Mouse (Mus musculus) kidney, embryonic 14.5 days (tissue): ENCODE measurements at regions not wholly inside any gene's neighbourhood (a gene's known extent, or its start where the extent isn't known, plus 50 kb on each side); places are given as distances from the start of the nearest gene placed in this dataset.

Experiments used
- ATAC-seq: fragments of 200-750 bp; cut with Nextera tagmentation; 2 replicates; pipeline ENCODE4 v1.8.0; 2017; ENCODE audit warnings: moderate number of reproducible peaks, mild to moderate bottlenecking, moderate TSS enrichment, moderate library complexity; ENCODE audit not compliant: low FRiP score, low TSS enrichment
- H3K27ac ChIP-seq: fragments of 300-500 bp; sonication (generic); 2 replicates; pipeline ENCODE4 v1.5.1; 2014; ENCODE audit warnings: low read depth, mild to moderate bottlenecking, low read length, moderate library complexity, mixed read lengths
- H3K27me3 ChIP-seq: fragments of 300-500 bp; sonication (generic); 2 replicates; pipeline ENCODE4 v1.6.1; 2014; ENCODE audit warnings: mild to moderate bottlenecking, low read length; ENCODE audit not compliant: control insufficient read depth, insufficient read depth
- H3K36me3 ChIP-seq: fragments of 300-500 bp; sonication (generic); 2 replicates; pipeline ENCODE4 v1.6.1; 2014; ENCODE audit warnings: low read length, mixed read lengths; ENCODE audit not compliant: control insufficient read depth, insufficient read depth
- H3K4me1 ChIP-seq: fragments of 300-500 bp; sonication (generic); 2 replicates; pipeline ENCODE4 v1.6.1; 2014; ENCODE audit warnings: low read length, mixed read lengths; ENCODE audit not compliant: control insufficient read depth, insufficient read depth
- H3K4me2 ChIP-seq: fragments of 300-500 bp; sonication (generic); replicated peaks from 2 replicates; pipeline ENCODE4 v1.6.1; 2014; ENCODE audit warnings: low read depth, mild to moderate bottlenecking, low read length
- H3K4me3 ChIP-seq: fragments of 300-500 bp; sonication (generic); 2 replicates; pipeline ENCODE4 v1.5.1; 2014; ENCODE audit warnings: mild to moderate bottlenecking, low read length
- H3K9ac ChIP-seq: fragments of 300-500 bp; sonication (generic); 2 replicates; pipeline ENCODE4 v1.6.1; 2014; ENCODE audit warnings: low read depth, mild to moderate bottlenecking, low read length, moderate library complexity
- H3K9me3 ChIP-seq: fragments of 300-500 bp; sonication (generic); 2 replicates; pipeline ENCODE4 v1.6.1; 2016; ENCODE audit warnings: low read length; ENCODE audit not compliant: control insufficient read depth
- WGBS: fragments of 180-500 bp; shearing (Covaris S2); extraction: QIAGEN DNeasy Blood & Tissue Kit; methylation state at CpG from one replicate; pipeline ENCODE4 v1.1.7; 2014; 5-methylcytosine and 5-hydroxymethylcytosine counted together

- no peak overlapping the region for H3K4me2 ChIP-seq
- no peaks in the 10 kb centered on the region for H3K9me3 ChIP-seq
- no peaks in the 10 kb centered on the region for H3K36me3 ChIP-seq
- H3K9ac ChIP-seq = no peak overlapping the region
- no peak for ATAC-seq
- H3K4me1 ChIP-seq = no peaks in the 10 kb centered on the region
- H3K27me3 ChIP-seq = no peaks in the 10 kb centered on the region
- H3K4me3 ChIP-seq = no peak overlapping the region
- H3K27ac ChIP-seq = no peak overlapping the region
- WGBS = 96% methylated on average over 1 of the region's 1 CpGs
Observed at GRCm38 (mm10) chr13:78520771-78521170, 321.2 kb upstream of the Nr2f1 start.

DNA sequence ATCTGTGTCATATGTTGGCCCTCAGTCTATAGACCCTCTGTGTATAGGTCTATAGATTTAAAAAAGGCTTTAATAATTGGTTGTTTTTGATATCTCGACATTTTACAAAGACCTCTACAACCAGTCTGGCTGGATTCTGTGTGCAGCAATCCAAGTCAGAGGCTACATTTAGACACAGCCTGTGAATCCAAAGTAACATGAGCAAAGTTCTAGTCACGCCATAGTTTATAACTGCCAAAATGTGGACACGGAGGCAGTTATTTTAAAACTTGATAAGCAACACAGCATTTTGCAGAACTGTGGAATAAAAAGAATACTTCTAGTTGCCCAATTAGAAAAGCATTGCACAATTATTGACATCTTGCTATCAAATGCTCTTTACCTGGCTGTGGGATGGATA is 320.6 kb upstream of the Nr2f1 start:
- 85% methylated on average over 3 of the region's 3 CpGs for WGBS
- no peaks in the 10 kb centered on the region for H3K9me3 ChIP-seq
- no peak for ATAC-seq
- H3K36me3 ChIP-seq = no peaks in the 10 kb centered on the region
- no peak overlapping the region for H3K4me3 ChIP-seq
- H3K27me3 ChIP-seq = no peaks in the 10 kb centered on the region
- no peak overlapping the region for H3K9ac ChIP-seq
- no peaks in the 10 kb centered on the region for H3K4me1 ChIP-seq
- H3K27ac ChIP-seq = no peak overlapping the region
- H3K4me2 ChIP-seq = no peak overlapping the region

GRCm38 (mm10) chr13:78500551-78500950 is 301.0 kb upstream of the Nr2f1 start:
- 91% methylated on average over 7 of the region's 7 CpGs for WGBS
- Histone ChIP-seq H3K27me3 (no peaks in the 10 kb centered on the region), H3K9ac (no peak overlapping the region), H3K4me1 (no peaks in the 10 kb centered on the region), H3K9me3 (no peaks in the 10 kb centered on the region), H3K4me2 (no peak overlapping the region), H3K27ac (no peak overlapping the region), H3K4me3 (no peak overlapping the region), H3K36me3 (no peaks in the 10 kb centered on the region)
- ATAC-seq = no peak

GRCm38 (mm10) chr13:78483760-78484357 is 284.3 kb upstream of the Nr2f1 start:
- Histone ChIP-seq H3K9ac (no peak overlapping the region), H3K27ac (peak overlapping the region; percentile 37; the same call in 1 of the 2 replicates), H3K36me3 (no peaks in the 10 kb centered on the region), H3K4me1 (no peaks in the 10 kb centered on the region), H3K27me3 (no peaks in the 10 kb centered on the region), H3K4me3 (no peak overlapping the region), H3K4me2 (no peak overlapping the region; the same call in 1 of the 2 replicates), H3K9me3 (no peaks in the 10 kb centered on the region)
- 69% methylated on average over 2 of the region's 2 CpGs for WGBS
- ATAC-seq = peak; percentile 66

DNA sequence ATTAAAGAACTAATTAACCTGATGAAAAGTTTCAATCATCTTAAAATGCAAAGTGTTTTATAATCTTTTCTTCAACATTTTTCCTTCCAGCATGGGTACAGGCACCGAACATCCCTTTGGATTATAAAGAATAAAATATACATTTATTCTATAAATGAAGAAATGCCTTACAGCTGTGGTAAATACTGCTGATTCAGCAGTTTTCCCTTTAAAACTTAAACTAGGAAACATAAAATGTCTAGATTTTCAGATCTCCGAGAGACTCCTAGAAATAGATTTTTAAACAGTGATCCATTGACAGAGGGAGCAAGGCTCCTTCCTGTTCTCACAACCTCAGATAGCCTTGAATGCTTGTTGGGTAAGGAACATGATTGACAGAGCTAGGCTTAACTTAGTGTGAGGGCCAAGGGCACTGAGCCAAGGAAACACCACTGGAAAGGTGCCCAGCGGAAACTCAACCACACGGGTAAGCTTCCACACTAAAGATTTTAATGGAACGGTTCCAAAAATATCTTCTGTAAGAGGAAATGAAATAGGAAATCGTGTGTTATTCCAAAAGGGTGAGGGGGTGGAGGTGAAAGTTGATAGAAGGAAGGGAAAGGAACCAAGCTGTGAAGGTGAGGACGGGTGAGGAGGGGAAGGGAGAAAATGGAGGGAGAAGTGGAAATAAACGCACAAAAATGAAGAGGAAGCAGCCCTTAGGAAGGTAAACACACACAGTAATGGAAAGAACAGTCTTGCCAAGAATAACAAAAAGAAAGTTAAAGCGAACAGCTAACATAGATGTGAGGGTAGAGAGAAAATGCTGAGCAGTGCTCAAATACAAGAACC is 283.6 kb upstream of the Nr2f1 start:
- H3K4me3 ChIP-seq = no peak overlapping the region
- H3K27me3 ChIP-seq = no peaks in the 10 kb centered on the region
- peak overlapping the region; percentile 37; the same call in 1 of the 2 replicates for H3K27ac ChIP-seq
- H3K36me3 ChIP-seq = no peaks in the 10 kb centered on the region
- no peaks in the 10 kb centered on the region for H3K9me3 ChIP-seq
- no peak overlapping the region; the same call in 1 of the 2 replicates for H3K4me2 ChIP-seq
- peak; percentile 79 for ATAC-seq
- H3K4me1 ChIP-seq = no peaks in the 10 kb centered on the region
- 44% methylated on average over 9 of the region's 9 CpGs for WGBS
- no peak overlapping the region for H3K9ac ChIP-seq

DNA sequence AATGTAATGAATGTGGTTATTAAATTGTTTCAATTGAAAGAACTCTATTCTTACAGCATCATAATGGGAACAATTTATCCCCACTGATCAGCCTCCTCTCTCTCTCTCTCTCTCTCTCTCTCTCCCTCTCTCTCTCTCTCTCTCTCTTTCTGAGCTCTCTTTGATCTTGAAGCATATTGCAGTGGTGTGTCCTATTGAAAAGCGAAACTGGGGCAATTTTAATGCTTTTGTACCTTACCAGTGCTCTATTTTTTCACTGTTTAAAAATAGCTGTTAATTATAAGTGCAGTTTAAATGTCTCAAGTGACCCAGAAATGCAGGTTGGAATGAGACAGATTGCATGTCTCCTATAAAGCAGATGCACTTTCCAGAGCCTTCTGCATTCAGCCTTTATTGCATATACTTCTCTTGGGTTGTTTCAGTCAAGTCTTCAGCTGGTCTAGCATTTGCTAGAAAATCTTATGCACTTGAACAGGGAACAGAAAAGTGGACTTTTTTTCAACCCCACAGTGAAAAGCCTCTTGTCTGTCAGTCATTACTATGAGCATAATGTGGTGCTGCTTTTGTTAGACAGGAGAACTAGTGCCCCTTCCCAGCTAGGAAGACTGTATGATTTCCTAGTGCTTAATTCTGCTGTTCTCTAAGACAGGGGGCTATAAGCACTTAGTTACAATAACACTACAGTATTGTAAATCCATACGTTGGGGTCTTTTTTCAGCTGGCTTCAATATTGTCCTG is 251.9 kb upstream of the Nr2f1 start:
- Histone ChIP-seq H3K4me3 (no peak overlapping the region), H3K4me2 (no peak overlapping the region), H3K36me3 (no peaks in the 10 kb centered on the region), H3K27ac (no peak overlapping the region), H3K9me3 (no peaks in the 10 kb centered on the region), H3K4me1 (no peaks in the 10 kb centered on the region), H3K27me3 (no peaks in the 10 kb centered on the region), H3K9ac (no peak overlapping the region)
- WGBS = 73% methylated on average over 2 of the region's 2 CpGs
- no peak for ATAC-seq

DNA sequence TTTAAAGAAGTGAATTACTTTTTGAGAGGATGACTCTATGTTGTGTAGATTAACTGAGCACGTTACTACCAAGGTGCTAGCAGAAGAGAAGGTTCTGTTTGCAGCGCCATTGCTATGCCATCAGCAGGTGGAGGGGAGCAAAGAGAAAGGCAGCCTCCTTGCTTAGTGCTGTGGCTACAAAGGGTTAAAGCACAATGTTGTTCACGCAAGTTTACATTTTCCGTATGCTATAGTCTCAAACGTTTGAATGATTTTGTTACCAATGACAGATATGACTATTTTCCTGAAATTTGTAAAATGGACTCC is 247.1 kb upstream of the Nr2f1 start:
- no peak overlapping the region for H3K4me2 ChIP-seq
- ATAC-seq = no peak

DNA sequence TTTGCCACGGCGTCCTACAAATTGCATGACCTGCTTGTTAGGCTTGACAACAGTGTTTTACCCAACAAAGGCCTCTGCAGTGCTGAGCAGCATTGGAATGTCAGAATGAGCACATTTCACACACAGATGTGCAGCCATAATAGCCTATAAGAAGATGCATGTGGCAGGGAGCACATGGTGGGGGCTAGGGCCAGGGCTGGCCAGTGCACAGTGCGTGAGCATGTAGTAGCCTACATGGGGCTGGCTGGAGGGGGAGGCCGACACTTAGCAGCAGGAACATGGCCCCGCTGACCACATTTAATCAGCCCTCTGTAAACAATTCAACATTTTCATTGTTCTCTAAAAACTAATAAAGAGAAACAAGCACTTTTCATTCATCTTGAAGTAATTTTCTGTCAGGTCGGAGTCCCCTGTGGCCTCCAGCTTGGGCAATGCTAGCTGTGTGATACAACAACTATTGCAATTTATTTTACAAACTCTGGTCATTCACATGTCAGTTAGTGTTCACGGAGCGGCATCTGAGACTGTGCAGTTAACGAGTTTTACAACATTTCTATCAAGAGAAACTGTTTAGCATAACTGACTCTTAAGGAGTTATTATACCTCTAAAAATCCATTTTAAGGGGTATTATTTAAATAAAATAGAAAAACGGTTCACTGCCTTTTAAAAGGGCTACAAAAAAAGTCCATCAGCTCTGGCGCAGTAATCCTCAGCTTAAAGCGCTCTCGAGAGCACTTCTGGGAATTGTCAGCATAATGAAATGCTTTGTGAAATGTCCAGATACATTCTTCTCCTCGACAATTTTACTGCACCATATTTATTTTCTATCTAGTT is 246.6 kb upstream of the Nr2f1 start:
- Histone ChIP-seq H3K9me3 (no peaks in the 10 kb centered on the region), H3K36me3 (no peaks in the 10 kb centered on the region), H3K27ac (no peak overlapping the region; the same call in 1 of the 2 replicates), H3K4me2 (no peak overlapping the region), H3K4me1 (no peaks in the 10 kb centered on the region; the same call in 1 of the 2 replicates), H3K9ac (no peak overlapping the region), H3K27me3 (no peaks in the 10 kb centered on the region), H3K4me3 (no peak overlapping the region)
- WGBS = 68% methylated on average over 14 of the region's 14 CpGs
- ATAC-seq = peak; percentile 64; the same call in 1 of the 2 replicates

More for the DNA sequence above, 247.1 kb upstream of the Nr2f1 start:
- H3K4me3 ChIP-seq = no peak overlapping the region
- H3K9me3 ChIP-seq = no peaks in the 10 kb centered on the region
- 83% methylated on average over 5 of the region's 5 CpGs for WGBS
- no peaks in the 10 kb centered on the region for H3K27me3 ChIP-seq
- no peaks in the 10 kb centered on the region for H3K36me3 ChIP-seq
- no peaks in the 10 kb centered on the region; the same call in 1 of the 2 replicates for H3K4me1 ChIP-seq
- H3K9ac ChIP-seq = no peak overlapping the region
- no peak overlapping the region for H3K27ac ChIP-seq
